Mouse (Mus musculus): Measurements from ENCODE around the gene Oprd1.

Oprd1 gene

DNA sequence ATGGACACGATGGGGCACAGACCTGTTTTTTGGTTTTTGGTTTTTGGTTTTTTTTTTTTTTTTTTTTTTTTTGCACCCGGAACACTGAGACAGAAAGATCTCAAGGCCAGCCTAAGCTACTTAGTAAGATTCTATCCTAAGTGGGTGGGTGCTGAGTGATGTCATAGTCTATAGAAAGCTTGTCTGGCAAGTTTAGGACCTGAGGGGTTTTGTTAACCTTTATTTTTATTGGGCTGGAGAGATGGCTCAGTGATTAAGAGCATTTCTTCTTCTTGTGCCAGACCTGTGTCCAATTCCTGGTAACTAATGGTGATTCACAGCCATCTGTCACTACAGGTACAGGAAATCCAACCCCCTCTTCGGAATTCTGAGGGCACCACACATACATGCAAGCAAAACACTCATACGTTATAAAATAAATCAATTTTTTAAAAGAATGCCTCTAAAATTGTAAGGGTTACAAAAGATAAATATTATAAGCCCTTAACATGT is 63.7 kb downstream of the Oprd1 start:
- DNase-seq (ENCODE audit: low read depth, low spot score) = no peak

DNA sequence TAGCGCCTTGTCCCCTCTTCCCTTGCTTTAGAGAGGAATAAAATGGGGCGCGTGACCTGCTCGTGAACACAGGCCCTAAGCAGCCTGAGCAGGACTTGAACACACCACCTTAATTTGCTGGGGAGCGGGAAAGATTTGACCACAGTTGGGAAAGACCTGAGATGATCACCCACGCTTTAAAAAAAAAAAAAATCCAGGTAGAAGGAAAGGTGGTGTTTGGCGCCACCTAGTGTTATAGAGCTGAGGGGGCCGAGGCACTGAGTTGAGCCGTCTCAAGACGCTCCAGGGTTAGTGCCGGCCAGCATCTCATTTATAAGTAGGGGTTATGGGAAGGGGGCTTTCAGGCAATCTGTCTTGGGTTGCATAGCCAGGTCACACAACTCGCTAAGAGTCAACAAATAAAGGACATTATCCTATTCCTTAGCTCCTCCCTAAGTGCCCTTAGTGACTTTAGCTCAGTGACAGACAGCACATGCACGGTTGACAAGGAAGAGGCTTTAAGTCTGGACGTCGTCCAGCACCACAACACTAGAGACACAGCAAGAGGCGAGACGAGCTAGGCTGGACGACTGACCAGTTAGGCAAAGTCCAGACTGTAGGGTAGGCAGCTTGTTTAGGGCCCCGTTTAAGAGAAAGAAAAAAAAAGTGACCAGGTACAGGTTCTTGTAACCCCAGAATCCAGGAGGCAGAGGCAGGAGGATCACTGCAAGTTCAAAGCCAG is 64.6 kb downstream of the Oprd1 start:
- DNase-seq (ENCODE audit: low read depth, low spot score) = peak; percentile 75

DNA sequence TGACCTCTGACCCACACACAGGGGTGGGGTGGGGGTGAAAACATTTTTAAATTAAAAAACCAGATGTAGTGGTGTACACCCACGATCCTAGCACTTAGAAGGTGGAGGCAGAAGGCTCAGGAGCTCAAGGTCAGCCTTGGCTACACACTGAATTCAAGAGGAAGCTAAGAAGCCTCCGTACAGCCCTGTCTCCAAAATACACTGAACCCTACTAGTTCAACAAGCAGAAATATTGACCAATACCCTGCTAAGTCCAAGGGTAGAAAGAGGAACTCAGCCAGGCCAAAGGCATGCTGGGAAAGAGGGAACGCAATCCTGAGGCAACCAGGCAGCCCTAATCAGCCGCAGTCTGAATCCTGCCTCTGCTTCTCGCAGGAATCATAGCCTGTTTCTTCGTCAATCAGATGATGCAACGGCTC is 66.0 kb downstream of the Oprd1 start:
- DNase-seq (ENCODE audit: low read depth, low spot score) = no peak

DNA sequence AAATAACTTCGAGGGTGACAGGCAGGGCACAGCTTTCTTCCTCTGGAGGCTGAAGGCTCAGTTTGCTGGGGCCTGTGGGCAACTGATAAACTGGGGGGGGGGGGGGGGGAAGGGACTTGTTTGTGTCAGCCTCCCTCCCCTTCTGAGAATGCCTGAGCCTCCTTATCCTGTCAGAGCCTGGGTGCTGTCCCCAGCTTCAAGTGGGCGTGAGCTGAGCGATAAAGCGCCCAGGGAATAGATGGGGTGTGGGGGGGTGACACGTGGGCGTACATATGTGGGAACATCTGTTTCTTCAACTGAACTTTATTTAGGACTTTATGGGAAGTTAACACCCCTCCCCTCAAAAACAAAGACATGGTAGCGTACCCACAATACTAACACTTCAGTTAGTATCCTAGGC is 66.8 kb downstream of the Oprd1 start:
- no peak for DNase-seq (ENCODE audit: low read depth, low spot score)

DNA sequence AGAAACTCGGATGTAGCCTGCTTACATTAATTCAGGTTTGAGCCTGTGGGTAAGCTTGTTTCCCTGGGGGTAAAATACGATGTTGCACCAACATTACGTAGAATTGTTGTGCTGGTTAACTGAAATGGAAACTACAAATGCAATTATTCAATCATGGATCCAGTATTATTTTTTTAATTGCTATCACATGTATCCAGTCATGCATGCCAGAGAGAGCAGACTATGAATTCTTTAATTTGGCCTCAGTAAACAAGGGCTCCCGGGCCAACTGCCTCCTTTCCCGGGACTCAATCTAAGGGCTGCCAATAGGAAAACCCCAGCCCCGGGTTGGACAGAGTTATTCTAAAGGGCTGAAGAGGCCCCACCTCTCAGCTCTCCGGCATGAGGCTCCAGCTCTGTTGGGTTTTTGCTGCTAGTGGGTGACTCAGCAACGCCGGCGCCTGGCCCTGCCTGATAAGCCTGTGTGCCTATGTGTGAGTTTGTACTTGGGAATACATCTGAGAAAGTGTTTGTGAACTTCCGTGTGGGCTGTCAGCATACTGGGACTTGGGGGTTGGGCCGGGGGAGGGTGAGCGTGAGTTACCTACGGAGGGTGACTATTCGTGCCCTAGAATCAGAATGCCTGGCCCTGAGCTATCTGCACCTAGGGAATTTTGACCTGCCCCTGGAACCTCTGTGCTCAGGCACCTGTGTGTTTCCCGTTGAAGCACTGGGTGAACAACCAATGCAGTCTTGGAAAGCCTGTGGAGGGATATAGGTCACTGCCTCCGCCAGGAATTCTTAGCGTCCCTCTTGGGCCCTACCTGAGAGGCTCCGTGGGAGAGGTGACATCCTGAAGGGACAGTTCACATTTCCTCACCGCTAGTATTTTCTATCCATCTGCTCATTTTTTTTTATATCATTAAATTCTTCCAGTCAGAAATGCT is 67.5 kb downstream of the Oprd1 start:
- DNase-seq (ENCODE audit: low read depth, low spot score) = peak; percentile 59

DNA sequence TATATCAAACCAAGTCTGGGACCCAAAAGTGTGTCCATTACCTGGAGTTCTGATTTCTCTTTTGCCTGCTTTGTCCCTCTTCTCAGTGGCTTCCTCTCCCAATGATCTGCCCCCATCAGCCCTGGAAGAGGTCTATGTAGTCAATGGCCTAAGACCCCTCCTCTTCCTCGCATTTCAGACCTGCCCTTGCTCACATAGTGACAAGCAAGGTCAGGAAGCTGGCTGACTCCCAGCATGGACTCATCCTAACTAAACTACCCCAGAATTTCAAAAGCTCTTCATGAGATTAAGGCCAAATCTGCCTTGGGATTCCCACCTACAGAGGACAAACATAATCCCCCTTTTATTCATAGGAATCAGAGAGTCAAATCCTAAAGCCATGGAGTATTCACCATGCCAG is 68.5 kb downstream of the Oprd1 start:
- DNase-seq (ENCODE audit: low read depth, low spot score) = no peak

DNA sequence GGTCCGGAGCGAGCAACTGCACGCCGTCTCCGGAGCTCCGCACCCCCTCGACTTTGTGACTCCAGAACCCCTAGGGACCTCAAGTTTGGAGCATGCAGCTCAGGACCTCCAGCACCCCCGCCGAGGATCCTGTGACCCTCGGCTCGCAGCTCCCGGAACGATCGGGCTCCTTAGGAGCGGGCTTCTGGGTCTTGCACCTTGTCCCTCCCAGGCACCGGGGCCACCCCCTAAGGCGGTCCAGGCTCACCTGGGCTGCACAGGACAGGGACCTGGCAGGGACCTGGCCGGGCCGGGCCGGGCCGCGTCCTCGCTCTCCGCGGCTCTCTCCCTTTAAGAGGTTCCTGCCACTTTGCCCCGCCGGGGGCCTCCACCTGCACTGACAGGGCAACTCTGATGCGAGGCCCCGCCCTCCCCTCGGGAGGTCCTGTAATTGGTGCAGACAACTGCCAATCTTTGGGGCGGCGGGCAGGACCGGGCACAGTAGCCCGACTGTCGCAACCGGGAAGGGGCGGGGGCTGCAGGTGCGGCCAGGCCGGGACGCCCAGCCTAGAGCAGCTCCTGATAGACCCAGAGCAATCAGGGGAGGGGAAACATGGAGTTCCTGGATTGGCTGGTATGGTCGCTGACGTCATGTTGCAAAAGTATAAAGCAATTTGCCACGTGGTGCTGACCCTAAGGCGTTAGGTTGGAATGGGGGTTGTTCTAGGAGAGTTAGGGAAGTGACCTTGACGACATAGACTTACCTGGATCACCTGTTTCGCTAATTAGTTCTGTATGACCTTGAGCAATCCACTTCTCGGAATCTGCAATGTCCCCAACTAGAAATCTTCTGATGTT is 69.1 kb downstream of the Oprd1 start, which contains the start of gene Epb41:
Gene Epb41, minus strand, starts transcription at position 389 of the 837 bp plus-strand sequence.
- peak; percentile 99 for DNase-seq (ENCODE audit: low read depth, low spot score)

DNA sequence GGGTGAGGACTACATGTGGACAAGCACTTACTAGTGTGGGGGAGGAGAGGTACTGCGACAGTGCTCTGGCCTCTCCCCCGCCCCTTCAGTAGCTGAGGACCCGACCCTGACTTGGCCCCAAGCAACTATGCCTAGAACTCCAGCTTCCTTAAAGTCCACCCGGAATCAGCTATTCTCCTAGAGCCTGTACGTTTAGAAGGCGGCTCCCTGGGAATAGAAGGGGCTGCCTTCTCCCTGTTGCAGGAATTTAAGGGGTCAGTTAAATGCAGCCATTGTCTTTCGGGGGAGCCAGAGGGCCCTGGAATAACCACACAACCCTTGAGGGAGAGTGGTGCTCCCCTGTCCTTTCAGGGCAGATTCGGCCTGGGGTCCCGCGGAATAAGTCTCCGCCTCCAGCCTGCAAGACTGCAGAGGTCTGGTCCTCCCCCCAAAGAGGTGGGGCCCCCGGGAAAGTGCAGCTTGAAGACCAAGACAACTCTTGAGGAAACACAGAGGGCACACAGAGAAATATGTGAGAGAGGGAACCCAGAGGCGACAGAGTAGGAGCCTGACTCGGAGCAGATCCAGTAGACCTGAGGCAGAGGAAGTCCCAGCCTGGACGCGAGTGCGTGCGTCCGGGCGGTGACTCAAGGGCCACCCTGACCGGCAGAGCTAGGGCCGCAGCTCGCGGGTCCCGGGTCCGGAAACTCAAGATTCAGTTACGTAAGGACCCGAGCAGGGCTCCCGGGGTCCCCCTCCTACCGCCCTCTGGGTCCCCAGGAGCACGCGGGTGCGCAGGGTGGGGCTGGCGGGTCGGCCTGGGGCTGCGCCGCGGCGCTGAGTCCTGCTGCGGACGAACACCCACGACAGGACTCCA is 70.0 kb downstream of the Oprd1 start, which contains the start of gene Gm10300:
Gene Gm10300, plus strand, starts transcription at position 621 of the 856 bp plus-strand sequence.
- DNase-seq (ENCODE audit: low read depth, low spot score) = peak; percentile 42

DNA sequence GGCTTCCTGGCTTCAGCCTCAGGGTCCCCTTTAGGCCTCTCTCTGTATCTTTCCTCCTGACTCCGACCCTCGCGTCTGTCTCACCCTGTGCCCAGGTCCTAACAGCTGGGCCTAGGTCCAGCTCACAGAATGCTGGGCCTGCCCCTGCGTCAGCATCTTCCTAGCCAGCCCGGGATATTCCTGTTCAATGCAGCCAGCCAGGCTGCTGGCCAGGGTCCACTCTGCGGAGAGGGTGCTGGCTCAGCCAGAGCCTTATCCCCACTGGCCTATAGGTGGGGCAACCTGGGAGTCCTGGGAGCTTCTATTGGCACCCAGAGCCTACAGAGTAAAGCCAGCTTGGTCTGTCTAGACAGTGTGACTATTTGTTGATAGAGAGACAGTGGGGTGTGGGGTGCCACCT is 71.3 kb downstream of the Oprd1 start:
- DNase-seq (ENCODE audit: low read depth, low spot score) = no peak

DNA sequence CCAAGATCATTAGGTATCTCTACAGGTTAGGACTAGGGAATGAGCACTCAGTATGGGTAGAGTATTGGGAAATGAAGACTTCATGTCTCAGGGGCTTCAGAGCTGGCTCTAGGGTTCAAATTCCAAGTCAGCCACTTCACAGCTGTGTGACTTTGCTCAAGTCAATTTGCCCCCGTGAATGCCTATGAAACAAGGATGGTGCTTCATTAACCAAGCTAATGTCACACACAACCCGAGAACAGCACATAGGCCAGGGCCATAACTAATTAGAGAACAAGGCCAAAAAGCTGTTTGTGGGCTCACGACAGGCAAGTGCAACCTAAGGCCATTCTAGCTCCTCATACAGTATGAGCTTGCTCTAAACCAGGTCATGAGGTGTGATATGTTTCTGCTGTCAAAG is 72.1 kb downstream of the Oprd1 start:
- no peak for DNase-seq (ENCODE audit: low read depth, low spot score)

DNA sequence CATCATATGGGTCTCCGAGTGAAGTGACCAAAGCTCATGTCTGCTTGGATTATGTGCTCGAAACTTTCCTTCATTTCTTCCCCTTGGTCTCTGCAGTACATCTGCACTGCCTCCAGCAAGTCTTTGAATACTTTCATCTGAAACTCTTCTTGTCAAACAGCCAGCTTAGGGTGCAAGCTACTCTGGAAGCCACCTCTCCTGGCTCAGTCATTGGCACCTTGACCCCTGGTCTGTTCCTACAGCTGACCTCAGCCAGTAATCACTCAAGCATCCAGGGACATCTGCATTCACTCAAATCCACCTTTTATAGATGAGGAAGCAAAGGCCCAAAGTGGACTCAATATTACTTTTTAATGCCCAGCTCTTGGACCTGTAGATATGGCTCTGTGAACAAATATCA is 72.6 kb downstream of the Oprd1 start:
- DNase-seq (ENCODE audit: low read depth, low spot score) = no peak

DNA sequence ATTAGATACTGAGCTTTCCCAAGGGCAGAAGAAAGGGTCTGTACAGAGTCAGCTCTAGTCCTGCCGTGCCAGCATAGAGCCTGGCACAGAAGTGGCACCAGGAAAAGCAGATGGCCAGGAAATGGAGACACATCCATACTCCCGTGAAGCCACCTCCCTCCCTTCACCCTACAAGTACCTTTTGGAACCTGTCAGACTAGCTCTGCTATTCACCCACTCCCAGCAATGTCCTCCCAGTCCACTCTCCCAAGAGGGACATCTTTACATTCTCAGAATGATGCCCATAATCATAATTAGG is 76.4 kb downstream of the Oprd1 start:
- DNase-seq (ENCODE audit: low read depth, low spot score) = no peak

DNA sequence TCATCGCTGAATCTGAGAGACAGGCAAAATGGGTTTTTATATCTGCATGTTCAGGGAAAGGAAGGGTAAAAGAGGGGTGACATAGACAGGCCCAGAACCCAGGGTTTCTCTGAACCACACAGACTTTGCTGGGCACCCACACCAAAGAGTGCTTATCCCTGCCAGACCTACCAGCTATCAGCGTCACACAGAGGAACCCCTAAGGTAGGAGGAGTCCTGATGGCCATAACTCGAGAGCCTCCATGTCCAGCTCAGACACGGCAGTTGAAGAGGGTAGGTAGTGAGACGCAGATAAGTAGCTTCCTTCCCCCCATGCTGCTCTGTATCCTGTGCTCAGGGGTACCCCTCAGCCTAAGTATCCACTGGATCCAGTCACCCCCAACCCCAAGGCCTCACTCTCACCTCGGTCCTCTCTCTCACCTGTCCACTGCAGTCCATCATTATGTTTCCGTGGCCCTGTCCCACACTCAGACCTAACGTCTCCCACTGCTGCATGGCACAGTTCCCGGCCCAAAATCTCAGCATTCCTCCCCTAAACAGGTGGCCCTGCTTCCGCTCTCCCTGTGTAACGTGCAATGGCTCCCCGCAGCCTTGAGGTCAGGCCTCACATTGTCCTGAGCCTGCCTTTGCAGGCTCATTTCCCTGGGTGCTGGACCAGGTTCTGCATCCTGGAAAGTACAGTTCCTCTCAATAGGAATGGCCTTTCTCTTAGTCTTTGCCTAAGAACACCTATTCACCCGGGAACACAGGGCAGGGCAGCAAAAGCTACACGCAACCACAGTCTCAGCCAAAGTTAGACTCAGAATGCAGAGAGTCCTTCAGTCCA is 77.0 kb downstream of the Oprd1 start:
- no peak for DNase-seq (ENCODE audit: low read depth, low spot score)

DNA sequence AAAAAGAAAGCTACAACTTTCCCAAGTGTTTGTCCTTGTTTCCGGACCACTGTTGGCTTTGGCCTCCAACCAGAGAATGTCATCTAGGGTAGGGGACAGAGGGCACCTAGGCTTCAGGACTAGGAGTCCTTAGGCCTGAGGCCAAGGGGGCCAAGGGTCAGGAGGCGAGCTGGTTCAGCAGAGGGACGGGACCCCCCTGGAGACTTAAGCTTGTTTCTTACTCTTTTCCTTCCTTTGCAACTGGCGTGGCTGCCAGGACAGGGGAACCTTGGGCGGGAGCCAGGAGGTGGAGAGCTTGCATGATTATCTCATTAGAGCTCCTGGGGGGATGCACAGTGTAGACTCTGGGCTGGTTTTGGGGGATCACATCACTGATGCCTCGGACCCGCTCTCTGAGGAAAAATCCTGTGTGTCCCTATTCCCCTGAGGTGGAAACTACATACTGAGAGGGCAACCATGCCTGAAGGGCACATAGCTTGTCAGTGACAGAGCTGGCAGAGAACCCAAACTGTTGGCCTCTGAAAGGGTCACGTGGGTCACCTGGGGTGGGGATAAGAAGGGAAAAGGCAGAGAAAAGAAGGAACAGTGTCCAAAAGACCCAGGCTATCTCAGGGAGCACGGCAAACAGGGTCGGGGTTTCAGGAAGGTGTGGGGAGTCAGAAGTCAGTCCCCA is 78.0 kb downstream of the Oprd1 start:
- DNase-seq (ENCODE audit: low read depth, low spot score) = no peak

DNA sequence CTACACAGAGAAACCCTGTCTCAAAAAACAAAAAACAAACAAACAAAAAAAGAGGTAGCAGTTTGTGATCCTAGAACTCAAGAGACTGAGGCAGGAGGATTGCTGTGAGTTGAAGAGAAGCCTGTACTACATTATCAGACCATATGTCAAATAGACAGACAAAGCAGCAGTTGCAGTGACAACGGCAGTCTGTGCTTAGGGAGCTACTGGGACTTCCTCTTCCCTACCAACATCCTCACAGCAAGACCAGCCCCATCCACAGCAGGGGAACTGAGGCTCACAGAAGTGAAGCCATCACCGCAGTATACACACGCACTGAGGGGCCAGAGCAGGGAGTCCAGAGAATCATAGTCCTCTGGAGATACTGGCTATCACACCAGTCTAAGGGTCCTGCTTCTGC is 78.7 kb downstream of the Oprd1 start:
- DNase-seq (ENCODE audit: low read depth, low spot score) = no peak

DNA sequence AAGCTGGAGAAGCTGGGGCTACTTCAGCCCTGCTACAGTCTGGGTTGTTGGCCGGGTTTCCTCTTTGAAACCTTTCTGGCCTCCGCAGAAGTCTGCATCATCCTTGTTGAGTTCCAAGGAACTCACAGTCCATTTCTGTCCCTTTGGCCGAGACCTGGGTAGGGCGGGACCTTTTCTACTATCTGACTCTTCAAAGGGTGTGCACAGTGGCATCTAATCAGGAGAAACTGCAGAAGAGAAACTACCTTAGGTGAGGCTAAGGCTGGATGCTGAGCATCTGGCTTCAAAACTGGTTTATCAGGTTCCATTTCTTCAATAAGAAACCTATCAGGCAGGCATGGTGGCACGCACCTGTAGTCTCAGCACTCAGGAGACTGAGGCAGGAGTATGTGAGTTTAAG is 79.7 kb downstream of the Oprd1 start:
- no peak for DNase-seq (ENCODE audit: low read depth, low spot score)

DNA sequence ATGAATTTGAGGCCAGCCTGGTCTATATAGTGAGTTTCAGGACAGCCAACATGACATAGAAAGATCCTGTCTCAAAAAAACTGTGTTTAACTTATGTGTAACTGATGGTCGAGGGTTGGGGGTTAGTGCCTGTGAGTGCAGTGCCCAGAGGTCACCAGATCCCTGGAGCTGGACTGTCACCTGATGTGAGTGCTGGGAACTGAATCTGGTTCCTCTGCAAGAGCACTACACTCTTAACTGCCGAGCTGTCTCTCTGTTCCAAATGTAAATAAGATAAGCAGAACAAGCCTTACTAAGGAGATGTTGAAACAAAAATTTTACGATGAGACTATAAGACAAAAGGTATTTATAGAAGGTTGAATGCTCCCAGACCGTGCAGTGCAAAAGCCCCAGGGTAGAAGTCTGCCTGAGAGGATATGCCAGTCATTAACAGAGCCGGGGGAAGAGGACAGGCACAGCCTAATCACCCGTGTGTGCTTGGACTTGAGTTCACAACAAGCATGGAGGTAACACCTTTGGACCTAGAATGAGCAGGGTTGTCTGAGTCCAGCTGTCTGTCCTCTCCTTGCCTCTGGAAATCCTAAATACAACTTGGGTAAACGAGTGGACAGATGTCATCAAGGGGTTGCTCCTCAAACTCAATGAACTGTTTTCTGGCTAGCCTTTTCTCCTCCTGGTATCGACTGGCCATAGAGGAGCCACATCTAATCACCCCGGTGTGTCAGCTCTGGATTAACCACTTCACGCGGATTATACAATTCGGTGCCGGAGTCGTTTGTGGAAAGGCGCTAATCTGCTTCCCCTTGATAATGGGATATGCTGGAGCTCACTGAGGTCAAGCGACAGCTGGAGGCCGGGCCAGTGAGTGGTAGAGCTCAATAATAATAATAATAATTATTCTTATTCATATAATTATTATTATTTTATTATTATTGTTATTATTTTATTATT is 81.1 kb downstream of the Oprd1 start:
- no peak for DNase-seq (ENCODE audit: low read depth, low spot score)

DNA sequence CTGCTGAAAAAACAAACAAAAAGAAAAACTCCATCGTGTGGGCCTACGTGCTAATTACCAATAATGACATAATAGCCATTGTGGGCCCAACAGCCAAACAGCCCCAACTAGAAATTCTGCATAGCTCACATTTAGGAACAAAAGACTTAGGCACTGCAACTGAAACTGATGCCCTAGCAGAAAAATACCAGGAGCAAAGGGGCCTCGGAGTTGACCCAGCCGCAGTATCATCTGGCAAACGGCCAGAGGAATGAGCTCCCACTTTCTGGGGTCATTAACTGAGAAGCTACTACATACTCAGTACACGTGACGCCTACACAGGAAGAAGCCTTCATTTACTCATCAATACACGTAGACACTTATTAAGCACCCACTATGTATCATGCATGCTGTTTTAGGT is 82.0 kb downstream of the Oprd1 start:
- DNase-seq (ENCODE audit: low read depth, low spot score) = no peak

Data from ZHBTc4 (cell line).